Mouse (Mus musculus) embryonic fibroblast, embryonic 13.5 days (primary cell): ENCODE results near the gene Foxs1. TPM values are rescaled to one million over a fixed set of nuclear protein-coding genes. Genes with fewer than 3 reads are reported as not detected.
A peak's percentile ranks its signal among the peaks of the same experiment; 100 is the strongest.

Source experiments
- H3K27ac ChIP-seq: 2 replicates; pipeline ENCODE4 v1.5.1; 2012; ENCODE audit warnings: low read length, control low read depth, inconsistent platforms; ENCODE audit not compliant: insufficient read depth
- H3K4me1 ChIP-seq: 2 replicates; pipeline ENCODE4 v1.6.1; 2011; ENCODE audit warnings: low read length; ENCODE audit not compliant: control insufficient read depth, insufficient read depth
- H3K4me3 ChIP-seq: 2 replicates; pipeline ENCODE4 v1.5.1; 2011; ENCODE audit warnings: mild to moderate bottlenecking, control low read depth, low read length; ENCODE audit not compliant: insufficient read depth
- CTCF ChIP-seq: IDR thresholded peaks from 2 replicates; pipeline ENCODE4 v1.5.1; 2011; ENCODE audit warnings: mild to moderate bottlenecking, control low read depth, low read length, moderate library complexity, borderline replicate concordance; ENCODE audit not compliant: insufficient read depth
- POLR2A ChIP-seq: IDR thresholded peaks from 2 replicates; pipeline ENCODE4 v1.6.1; 2011; ENCODE audit warnings: low read depth, mild to moderate bottlenecking, control low read depth, low read length, moderate library complexity
- polyA plus RNA-seq: library from polyadenylated mRNA; stranded (reverse); fragments of >200 nt; gene quantifications from 2 replicates; pipeline ENCODE4 v1.2.4, GENCODE M21; 2011; ENCODE audit warnings: low read depth; ENCODE audit not compliant: missing spikeins, insufficient read length

Foxs1 gene
- polyA plus RNA-seq, 1 experiment = 12.2 TPM

DNA sequence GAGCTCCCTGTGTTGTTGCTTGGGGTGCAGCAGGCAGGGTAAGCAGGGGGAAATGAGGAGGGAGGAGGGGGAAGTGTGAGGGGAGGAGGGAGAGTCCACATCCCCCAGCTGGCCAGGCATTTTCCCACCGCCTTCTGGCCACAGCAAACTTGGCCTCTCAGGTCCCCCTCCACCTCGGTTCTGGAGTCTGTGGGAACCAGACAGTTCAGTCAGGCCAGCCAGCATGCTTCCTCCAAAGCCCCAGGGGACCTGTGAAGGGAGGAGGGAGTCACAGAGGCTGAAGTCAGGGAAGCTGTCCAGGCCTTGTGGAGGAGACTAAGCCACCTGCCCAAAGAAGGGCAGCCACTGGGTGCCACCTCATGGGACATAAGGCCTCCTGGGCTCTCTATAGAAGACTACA, 2.7 kb downstream of the Foxs1 start:
- Histone ChIP-seq H3K27ac (peak overlapping the region; percentile 96), H3K4me1 (peaks cover 27% of the 10 kb centered on the region), H3K4me3 (no peak overlapping the region)
- TF ChIP-seq CTCF (no peak), POLR2A (no peak)

DNA sequence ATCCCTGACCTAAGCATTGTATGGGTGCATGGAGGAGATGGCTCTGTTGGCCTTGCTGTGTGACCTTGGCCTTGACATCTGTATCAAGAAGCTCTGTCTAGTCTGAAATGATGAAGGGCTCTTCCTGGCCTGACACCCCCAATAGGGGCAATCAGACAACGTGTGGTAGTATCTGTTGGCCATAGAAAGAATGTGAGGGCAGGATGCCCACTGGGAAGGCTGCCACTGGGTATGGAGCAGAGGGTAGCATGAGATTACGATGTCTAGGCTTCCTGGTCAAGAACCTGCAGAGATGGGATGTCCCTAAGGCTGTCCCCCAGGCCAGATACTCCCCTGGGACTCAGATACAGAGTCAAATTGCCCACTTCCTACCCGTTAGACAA, 4.0 kb downstream of the Foxs1 start:
- Histone ChIP-seq H3K4me1 (peaks cover 30% of the 10 kb centered on the region), H3K4me3 (no peak overlapping the region), H3K27ac (peak overlapping the region; percentile 96)

DNA sequence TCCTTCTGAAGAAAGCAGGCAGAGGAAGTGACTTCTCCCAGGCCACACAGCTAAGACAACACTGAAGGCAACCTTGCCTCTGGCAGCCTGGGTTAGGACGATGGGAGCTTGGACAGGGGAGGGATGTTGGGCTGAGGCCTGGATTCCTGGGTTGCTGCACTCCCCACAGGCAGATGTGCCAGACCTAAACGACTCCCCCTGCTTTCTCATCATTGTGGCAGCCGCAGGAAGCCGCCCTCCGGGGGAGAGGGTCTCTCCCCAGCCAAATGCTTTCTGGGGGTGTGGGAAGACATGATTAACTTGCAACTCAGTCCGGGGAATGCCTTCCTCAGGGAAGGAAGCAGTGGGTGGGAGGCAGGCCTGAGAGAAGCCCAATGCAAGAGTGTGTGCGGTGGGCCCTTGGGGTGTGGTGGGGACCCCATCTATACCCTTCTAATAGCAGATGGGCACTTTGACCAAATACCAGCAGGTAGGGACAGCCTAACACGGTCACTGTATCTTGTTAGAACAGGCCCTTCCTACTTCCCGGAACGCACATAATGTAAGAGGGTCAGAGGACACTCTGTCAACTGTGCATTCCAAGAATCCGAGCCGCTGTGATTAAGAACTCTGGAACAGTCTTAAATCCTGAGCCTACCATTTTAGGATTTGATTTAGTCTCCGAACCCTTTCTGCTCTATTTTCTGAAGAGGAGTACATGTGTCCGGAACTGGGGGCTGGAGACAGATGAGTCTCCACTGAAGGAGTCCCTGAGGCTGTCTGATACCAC, 4.6 kb downstream of the Foxs1 start:
- peaks cover 34% of the 10 kb centered on the region for H3K4me1 ChIP-seq
- TF ChIP-seq CTCF = no peak
- peak; percentile 57 for TF ChIP-seq POLR2A
- peak overlapping the region; percentile 96 for H3K27ac ChIP-seq
- H3K4me3 ChIP-seq = no peak overlapping the region

More for the DNA sequence above, 4.0 kb downstream of the Foxs1 start:
- TF ChIP-seq POLR2A (0 out of 2 replicates have a peak, but pooled peaks have one; percentile 9), CTCF (no peak)

DNA sequence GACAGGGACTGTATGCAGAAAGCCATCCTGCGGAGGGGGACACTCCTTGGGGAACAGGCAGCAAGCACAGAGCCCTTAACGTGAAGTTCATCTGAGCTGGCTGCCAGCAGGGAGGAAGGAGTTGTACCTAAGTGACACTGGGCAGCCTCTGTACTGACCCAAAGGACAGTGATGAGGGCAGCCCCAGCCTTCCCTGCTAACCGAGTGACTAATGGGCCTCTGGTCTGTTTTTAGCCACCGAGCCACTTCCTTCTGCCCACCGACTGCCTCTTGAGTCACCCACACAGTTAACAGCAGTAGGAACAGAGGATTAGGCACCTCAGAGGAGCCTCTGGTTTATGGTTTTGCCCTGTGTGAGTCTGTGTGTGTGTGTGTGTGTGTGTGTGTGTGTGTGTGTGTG, 5.6 kb downstream of the Foxs1 start:
- Histone ChIP-seq H3K27ac (peak overlapping the region; percentile 96), H3K4me1 (peaks cover 32% of the 10 kb centered on the region), H3K4me3 (no peak overlapping the region)
- no peak for TF ChIP-seq CTCF
- no peak; the same call in none of the 2 replicates for TF ChIP-seq POLR2A

DNA sequence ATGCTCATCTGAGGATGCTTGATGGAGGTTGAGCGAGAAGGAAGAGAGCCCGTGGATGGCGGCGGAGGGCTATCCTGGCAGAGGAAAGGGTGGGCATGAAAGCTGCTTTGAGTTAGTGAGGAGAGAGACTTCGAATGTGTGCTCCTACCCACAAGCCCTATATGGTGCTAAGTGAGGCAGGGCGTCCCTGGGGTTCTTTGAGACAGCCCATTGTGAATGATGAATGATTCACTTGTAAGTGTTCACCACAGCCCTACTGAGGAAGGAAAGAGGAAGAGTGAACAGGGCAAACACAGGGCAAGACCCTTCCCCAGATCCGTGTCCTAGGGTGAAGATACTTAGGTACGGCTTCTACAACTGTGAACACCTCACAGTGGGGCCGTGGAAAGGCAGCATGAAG, 6.1 kb downstream of the Foxs1 start:
- Histone ChIP-seq H3K27ac (peak overlapping the region; percentile 96), H3K4me1 (peaks cover 32% of the 10 kb centered on the region)

DNA sequence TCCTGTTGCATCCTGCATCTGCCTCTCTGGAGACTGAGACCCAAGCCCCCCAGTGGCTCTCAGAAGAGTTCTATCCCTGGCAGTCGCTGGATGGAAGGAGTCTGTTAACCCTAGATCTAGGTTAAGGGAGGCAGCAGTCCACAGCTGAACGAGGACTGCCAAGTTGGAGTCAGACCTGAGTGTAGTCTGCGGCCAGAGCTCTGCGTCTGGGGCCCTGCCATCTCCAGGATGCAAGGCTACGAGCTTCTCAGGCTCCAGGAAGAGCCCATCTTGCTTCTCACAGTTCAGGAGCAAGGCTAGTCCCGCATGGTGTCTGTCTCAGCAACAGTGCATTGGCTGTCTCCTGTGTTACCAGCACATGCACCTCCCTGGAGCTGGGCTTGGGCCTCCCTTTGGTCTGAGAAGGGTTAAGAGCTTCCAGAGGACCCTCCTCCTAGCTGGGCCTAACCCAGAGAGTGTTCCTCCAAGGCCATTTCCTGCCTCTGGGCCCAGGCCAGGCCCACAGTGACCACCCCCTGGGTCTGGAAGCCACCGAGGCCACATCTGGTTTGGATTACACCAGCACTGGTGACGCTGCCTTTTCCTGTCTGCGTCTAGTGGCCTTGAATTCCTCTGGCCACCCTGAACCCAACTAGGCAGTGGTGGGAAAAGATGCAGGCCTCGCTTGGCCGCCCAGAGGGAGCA, 7.7 kb downstream of the Foxs1 start:
- Histone ChIP-seq H3K27ac (peak overlapping the region; percentile 96), H3K4me1 (peaks cover 32% of the 10 kb centered on the region), H3K4me3 (no peak overlapping the region)
- TF ChIP-seq CTCF = no peak
- peak; percentile 42; the same call in 1 of the 2 replicates for TF ChIP-seq POLR2A

More for the DNA sequence above, 6.1 kb downstream of the Foxs1 start:
- TF ChIP-seq CTCF (no peak), POLR2A (no peak)
- H3K4me3 ChIP-seq = no peak overlapping the region

DNA sequence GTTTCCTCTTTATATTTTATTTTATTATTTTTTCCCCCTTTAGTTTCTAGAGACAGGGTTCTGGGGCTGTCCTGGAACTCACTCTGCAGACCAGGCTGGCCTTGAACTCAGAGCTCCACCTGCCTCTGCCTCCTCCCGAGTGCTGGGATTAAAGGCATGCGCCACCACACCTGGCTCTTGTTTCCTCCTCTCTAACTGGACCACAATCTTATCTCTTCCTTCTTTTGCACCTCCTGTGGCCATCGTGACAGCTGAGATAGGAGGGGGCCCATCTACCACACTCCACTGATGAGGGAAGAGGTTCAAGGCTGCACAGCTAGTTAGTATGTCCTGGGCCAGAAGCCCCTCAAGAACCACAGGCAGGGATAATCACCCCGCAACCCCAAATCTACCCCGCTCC, 8.5 kb downstream of the Foxs1 start:
- TF ChIP-seq POLR2A (no peak), CTCF (no peak)
- Histone ChIP-seq H3K27ac (peak overlapping the region; percentile 96; the same call in 1 of the 2 replicates), H3K4me1 (peaks cover 32% of the 10 kb centered on the region), H3K4me3 (no peak overlapping the region)

DNA sequence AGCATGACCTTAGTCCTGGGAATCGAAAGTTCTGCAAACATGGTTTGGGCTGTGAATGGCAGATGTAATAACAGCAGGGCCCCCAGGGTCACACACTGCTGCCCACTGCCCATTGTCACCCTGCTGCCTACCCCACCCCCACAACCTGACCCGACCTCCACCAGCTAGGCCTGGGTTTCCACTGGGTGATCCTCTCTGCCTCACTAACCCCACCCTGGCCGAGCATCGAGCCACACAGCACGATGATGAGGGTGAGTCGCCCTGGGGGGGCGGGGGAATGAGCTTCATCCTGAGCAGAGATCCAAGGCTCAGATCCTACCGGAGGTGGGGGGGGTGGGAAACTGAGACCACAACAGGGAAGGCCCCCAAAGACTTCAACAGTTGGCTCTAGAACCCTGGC, 8.9 kb downstream of the Foxs1 start:
- peaks cover 31% of the 10 kb centered on the region for H3K4me1 ChIP-seq
- peak overlapping the region; percentile 24; the same call in 1 of the 2 replicates for H3K27ac ChIP-seq
- TF ChIP-seq CTCF (no peak), POLR2A (no peak)
- H3K4me3 ChIP-seq = no peak overlapping the region

DNA sequence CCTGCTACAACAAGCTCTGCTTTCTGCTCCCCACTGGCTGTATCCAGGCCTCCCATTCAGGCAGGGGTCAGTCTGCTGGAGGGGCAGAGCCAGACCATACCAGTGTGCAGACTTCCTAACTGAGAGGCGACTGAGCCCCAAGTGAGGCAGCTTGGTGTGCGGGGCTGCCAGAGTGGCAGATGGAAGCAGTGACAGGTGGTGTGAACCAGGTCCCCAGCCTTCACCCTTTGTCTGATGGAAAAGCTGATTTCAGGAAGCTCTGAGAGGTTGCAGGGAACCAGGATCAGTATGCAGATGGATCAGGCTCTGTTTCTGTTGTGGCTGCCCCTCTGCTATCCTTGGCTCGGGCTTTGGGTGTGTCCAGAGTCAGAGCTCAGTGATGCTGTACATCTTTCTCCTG, 9.4 kb downstream of the Foxs1 start:
- no peak overlapping the region for H3K4me3 ChIP-seq
- H3K27ac ChIP-seq = peak overlapping the region; percentile 24; the same call in 1 of the 2 replicates
- peaks cover 26% of the 10 kb centered on the region for H3K4me1 ChIP-seq
- no peak for TF ChIP-seq CTCF
- no peak for TF ChIP-seq POLR2A

DNA sequence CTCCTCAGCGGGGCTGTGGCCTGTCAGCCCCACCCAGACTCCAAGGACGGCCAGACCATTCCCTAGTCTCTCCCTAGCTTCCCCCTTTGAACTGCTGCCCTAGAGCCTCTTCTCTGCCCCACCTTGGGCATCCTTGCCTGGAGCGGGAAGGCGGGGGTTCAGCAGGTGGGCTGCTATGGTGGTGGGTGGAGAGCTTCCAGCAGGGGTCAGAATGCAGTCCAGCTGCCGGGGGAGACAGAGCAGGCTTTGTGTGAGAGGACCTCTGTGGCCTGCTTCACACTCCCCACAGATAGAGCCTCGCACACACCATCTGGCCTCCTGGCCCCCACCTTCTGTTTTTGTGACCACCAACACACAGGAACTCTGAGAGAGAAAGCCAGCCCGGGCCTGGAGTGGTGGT, 10.6 kb downstream of the Foxs1 start:
- H3K4me1 ChIP-seq = peaks cover 23% of the 10 kb centered on the region
- no peak overlapping the region for H3K27ac ChIP-seq
- TF ChIP-seq POLR2A (no peak), CTCF (no peak)
- H3K4me3 ChIP-seq = no peak overlapping the region
